ENCODE assay signal across 23 mouse cellular contexts in the genomic region with DNA sequence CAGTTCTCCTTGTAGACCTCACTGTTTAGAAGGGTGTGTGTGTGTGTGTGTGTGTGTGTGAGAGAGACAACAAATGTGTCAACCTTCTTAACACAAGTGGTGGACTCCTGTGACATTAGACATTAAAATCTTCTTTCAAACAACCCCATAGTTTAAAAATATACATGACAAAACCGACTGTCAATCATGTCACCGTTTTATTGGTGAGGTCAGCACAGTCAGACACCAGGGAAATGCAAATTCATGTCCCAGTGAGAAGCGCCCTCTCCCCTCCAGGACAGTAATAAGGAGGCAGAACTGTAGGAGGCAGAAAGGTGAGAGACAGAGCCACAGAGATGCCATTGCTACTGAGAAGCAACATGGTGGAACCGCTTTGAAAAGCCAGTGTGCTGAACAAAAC. TPM values are rescaled to one million over a fixed set of nuclear protein-coding genes. Genes with fewer than 3 reads are reported as not detected.
"Had no signal": no experiment of that assay in that cellular context is flagged by ENCODE, and none has a peak within 500 bp of the region (broad histone marks: within the 10 kb centered on the region; RNA-seq: fewer than 3 reads in every experiment).

No protein-coding gene starts in this region.

- H3K9ac ChIP-seq: heart, embryonic 12.5 days; hindbrain, embryonic 15.5 days; kidney, embryonic 15.5 days; limb, embryonic 13.5 days; limb, embryonic 15.5 days; liver, embryonic 14.5 days had no signal

- H3K27me3 ChIP-seq: hindbrain, embryonic 15.5 days; kidney, embryonic 15.5 days; limb, embryonic 13.5 days; limb, embryonic 15.5 days had no signal

- H3K9me3 ChIP-seq: heart, embryonic 10.5 days; heart, embryonic 12.5 days; hindbrain, embryonic 15.5 days; kidney, embryonic 15.5 days; limb, embryonic 13.5 days; limb, embryonic 15.5 days had no signal

- H3K36me3 ChIP-seq: heart, embryonic 10.5 days; heart, embryonic 12.5 days; hindbrain, embryonic 15.5 days; kidney, embryonic 15.5 days; limb, embryonic 13.5 days; limb, embryonic 15.5 days had no signal

- ATAC-seq: intestine, embryonic 16.5 days had no signal

- H3K4me1 ChIP-seq: hindbrain, embryonic 15.5 days; kidney, embryonic 15.5 days had no signal

- H3K4me2 ChIP-seq: heart, embryonic 12.5 days; hindbrain, embryonic 15.5 days; kidney, embryonic 15.5 days; limb, embryonic 13.5 days; limb, embryonic 15.5 days had no signal

- DNase-seq: gastrocnemius, postnatal 10 days; gastrocnemius, postnatal 25 days; heart, adult 18-20 months; heart, postnatal 10 days; heart, postnatal 4 days; kidney, adult 11 months; kidney, adult 2 months; kidney, adult 9 months; kidney, postnatal 14 days; kidney, postnatal 36 days; layer of hippocampus, adult 9-11 months; layer of hippocampus, postnatal 36 days; left cerebral cortex, postnatal 4 days had no signal

- H3K27ac ChIP-seq: heart, embryonic 10.5 days; hindbrain, embryonic 15.5 days; kidney, embryonic 15.5 days; kidney, postnatal 0 days; limb, embryonic 13.5 days; limb, embryonic 15.5 days; liver, embryonic 14.5 days had no signal

- H3K4me3 ChIP-seq: heart, embryonic 10.5 days; heart, embryonic 12.5 days; hindbrain, embryonic 15.5 days; kidney, embryonic 15.5 days; limb, embryonic 13.5 days; limb, embryonic 15.5 days had no signal

RNA-seq across cellular contexts. Expression of a gene that starts 49.2 kb away (rescaled TPM):
- total RNA-seq: granulocyte monocyte progenitor cell, adult 5-6 weeks had no signal
